Mouse (Mus musculus) cortical plate, adult 2 months (tissue): Measurements from ENCODE around the gene 3110082J24Rik.
A peak's percentile ranks its signal among the peaks of the same experiment; 100 is the strongest.

Source experiments
- CTCF ChIP-seq: fragments of 200-500 bp; IDR thresholded peaks from 2 replicates; pipeline ENCODE4 v1.5.1; 2011; ENCODE audit warnings: mild to moderate bottlenecking, control low read depth, low read length; ENCODE audit not compliant: insufficient read depth; ENCODE audit errors: extremely low read depth
- POLR2A ChIP-seq: fragments of 200-500 bp; IDR thresholded peaks from 2 replicates; pipeline ENCODE4 v1.6.1; 2011; ENCODE audit warnings: mild to moderate bottlenecking, low read length, control low read depth; ENCODE audit not compliant: insufficient read depth; ENCODE audit errors: extremely low read depth

DNA sequence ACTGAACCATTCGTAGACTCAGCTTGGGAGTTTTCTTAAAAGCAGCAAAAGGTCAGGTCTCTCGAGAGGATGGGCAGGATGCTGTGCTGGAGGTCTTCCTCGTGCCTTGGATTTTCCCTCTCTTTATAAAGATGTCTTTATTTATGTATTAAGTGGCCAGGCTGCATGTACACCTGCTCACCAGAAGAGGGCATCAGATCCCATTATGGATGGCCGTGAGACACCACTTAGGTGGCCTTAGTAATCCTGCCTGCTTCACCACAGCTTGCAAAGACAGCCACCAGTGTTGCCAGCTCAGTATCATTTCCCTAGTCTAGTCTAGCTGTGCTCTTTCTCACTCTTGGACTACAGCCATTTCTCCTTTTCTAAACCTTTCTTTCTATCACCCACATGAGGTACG, 19.7 kb upstream of the 3110082J24Rik start:
- TF ChIP-seq CTCF (peak; percentile 61), POLR2A (no peak)
